Mouse (Mus musculus) cortical plate, adult 2 months (tissue): ENCODE measurements around the gene Zp3. TPM values are rescaled to one million over a fixed set of nuclear protein-coding genes. Genes with fewer than 3 reads are reported as not detected.

Experiments used
- H3K27ac ChIP-seq: fragments of 200-500 bp; 2 replicates; pipeline ENCODE4 v1.5.1; 2012; ENCODE audit warnings: low read length, control low read depth, inconsistent platforms; ENCODE audit not compliant: insufficient read depth
- H3K4me1 ChIP-seq: fragments of 200-500 bp; 2 replicates; pipeline ENCODE4 v1.6.1; 2011; ENCODE audit warnings: low read length; ENCODE audit not compliant: control insufficient read depth, insufficient read depth
- H3K4me3 ChIP-seq: fragments of 200-500 bp; 2 replicates; pipeline ENCODE4 v1.5.1; 2011; ENCODE audit warnings: mild to moderate bottlenecking, low read length, control low read depth; ENCODE audit not compliant: insufficient read depth
- CTCF ChIP-seq: fragments of 200-500 bp; IDR thresholded peaks from 2 replicates; pipeline ENCODE4 v1.5.1; 2011; ENCODE audit warnings: mild to moderate bottlenecking, control low read depth, low read length; ENCODE audit not compliant: insufficient read depth; ENCODE audit errors: extremely low read depth
- POLR2A ChIP-seq: fragments of 200-500 bp; IDR thresholded peaks from 2 replicates; pipeline ENCODE4 v1.6.1; 2011; ENCODE audit warnings: mild to moderate bottlenecking, low read length, control low read depth; ENCODE audit not compliant: insufficient read depth; ENCODE audit errors: extremely low read depth
- polyA plus RNA-seq: library from polyadenylated mRNA; depleted of rRNA; stranded (reverse); fragments of >200 nt; gene quantifications from 2 replicates; pipeline ENCODE4 v1.2.3, GENCODE M21; 2012

Gene Zp3
- polyA plus RNA-seq, 1 experiment = not detected

GRCm38 (mm10) chr5:136016014-136016876 lies 36.3 kb downstream of the Zp3 start:
- no peak overlapping the region for H3K4me3 ChIP-seq
- H3K4me1 ChIP-seq = no peaks in the 10 kb centered on the region; the same call in 1 of the 2 replicates
- no peak for TF ChIP-seq POLR2A
- no peak for TF ChIP-seq CTCF
- no peak overlapping the region for H3K27ac ChIP-seq

- H3K27ac ChIP-seq = no peak overlapping the region
- H3K4me3 ChIP-seq = no peak overlapping the region
- H3K4me1 ChIP-seq = no peaks in the 10 kb centered on the region; the same call in 1 of the 2 replicates
- TF ChIP-seq POLR2A (no peak), CTCF (no peak)
Measured at GRCm38 (mm10) chr5:136017262-136017661, 37.4 kb downstream of the Zp3 start.

GRCm38 (mm10) chr5:136018726-136019125 lies 38.8 kb downstream of the Zp3 start:
- TF ChIP-seq POLR2A = no peak
- no peak for TF ChIP-seq CTCF
- no peak overlapping the region for H3K27ac ChIP-seq
- no peaks in the 10 kb centered on the region; the same call in 1 of the 2 replicates for H3K4me1 ChIP-seq
- H3K4me3 ChIP-seq = no peak overlapping the region

DNA sequence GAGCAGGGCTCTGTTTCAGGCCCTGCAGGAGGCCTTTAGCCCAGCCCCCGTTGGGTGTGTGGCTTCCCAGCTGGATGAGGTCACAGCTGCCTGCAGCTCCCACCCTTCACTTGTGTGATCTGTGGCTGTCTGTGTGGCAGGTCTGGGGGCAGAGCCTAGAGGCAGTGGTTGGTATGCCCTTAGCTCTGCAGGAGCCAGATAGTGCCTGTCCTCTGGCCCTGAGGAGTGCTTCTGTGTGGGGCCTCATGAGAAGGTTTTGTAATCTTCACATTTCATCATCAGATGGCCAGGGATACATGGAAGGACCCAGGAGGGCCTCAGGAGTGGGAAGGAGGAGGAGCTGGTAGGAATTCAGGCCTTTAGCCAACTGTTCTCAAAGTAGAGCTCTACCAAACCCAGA lies 40.0 kb downstream of the Zp3 start:
- TF ChIP-seq POLR2A (no peak), CTCF (no peak)
- Histone ChIP-seq H3K4me3 (no peak overlapping the region), H3K27ac (no peak overlapping the region), H3K4me1 (no peaks in the 10 kb centered on the region; the same call in 1 of the 2 replicates)

- TF ChIP-seq POLR2A = no peak
- no peak for TF ChIP-seq CTCF
- Histone ChIP-seq H3K4me1 (no peaks in the 10 kb centered on the region), H3K4me3 (no peak overlapping the region), H3K27ac (no peak overlapping the region)
Measured at GRCm38 (mm10) chr5:136025712-136026111, 45.8 kb downstream of the Zp3 start.

DNA sequence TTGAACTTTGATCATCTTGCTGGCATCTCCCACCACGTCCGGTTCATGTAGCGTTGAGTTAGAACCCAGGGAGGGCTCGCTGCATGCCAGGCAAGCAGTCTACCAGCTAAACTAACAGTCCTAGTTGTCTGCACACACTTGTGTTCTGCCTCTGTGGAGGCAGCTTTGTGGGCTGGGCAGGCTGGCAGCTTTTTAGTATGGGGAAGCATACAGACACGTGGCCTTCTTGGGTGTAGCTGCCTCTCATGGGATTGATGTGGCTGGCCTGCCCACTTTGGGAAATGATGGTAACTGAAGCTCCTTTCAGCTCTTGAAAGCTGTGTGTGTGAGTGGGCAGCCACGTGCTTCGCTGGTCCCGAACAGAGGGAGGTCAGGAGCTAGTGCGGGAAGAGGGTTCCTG lies 47.0 kb downstream of the Zp3 start:
- no peak overlapping the region for H3K4me3 ChIP-seq
- no peak overlapping the region for H3K27ac ChIP-seq
- no peaks in the 10 kb centered on the region for H3K4me1 ChIP-seq
- TF ChIP-seq CTCF = no peak
- TF ChIP-seq POLR2A = no peak

GRCm38 (mm10) chr5:136027612-136028311 lies 47.9 kb downstream of the Zp3 start:
- no peak for TF ChIP-seq POLR2A
- TF ChIP-seq CTCF = 0 out of 2 replicates have a peak, but pooled peaks have one; percentile 3
- no peak overlapping the region for H3K4me3 ChIP-seq

DNA sequence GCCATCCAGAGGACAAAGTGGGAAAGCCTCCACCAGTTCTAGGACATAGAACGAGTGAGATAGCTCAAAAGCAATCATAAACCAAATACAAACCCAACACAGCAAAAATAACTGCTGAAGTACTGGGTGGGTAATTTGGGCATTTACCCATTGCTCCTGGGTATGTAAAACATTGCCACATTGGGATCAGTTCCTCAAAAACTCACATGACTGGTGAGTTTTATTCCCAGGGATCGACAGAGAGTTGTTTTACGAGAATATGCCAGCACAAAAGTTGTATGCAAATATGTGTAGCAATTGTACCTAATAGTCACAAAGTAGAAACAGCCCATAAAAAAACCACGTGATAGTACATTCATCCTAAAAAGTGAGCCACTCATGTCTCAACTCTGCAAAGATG lies 55.0 kb downstream of the Zp3 start:
- no peak overlapping the region for H3K4me3 ChIP-seq
- TF ChIP-seq CTCF = no peak
- no peak for TF ChIP-seq POLR2A

More at GRCm38 (mm10) chr5:136027612-136028311, 47.9 kb downstream of the Zp3 start:
- Histone ChIP-seq H3K4me1 (no peaks in the 10 kb centered on the region), H3K27ac (no peak overlapping the region)

DNA sequence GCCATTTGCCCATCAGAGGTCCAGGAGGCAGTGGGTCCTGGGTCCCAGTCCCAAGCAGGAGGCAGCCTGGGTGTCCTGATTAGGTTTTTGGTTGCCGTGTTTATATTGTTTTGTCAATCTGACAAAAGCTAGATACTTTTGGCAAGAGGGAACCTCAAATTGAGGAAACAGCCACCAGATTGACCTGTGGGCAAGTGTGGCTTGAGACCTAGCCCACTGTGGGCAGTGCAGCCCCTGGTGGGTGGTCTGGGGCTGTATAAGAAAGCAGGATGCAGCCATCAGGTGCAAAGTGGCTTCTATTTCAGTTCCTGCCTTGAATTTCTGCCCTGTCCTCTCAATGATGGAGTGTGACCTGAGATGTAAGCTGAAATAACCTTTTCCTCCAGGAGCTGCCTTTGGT lies 55.4 kb downstream of the Zp3 start:
- no peak for TF ChIP-seq POLR2A
- TF ChIP-seq CTCF = no peak
- Histone ChIP-seq H3K4me3 (no peak overlapping the region), H3K4me1 (no peaks in the 10 kb centered on the region), H3K27ac (no peak overlapping the region)

More for the DNA sequence above, 55.0 kb downstream of the Zp3 start:
- Histone ChIP-seq H3K4me1 (no peaks in the 10 kb centered on the region), H3K27ac (no peak overlapping the region)
